In genomic region chr13:64373695-64374094, GRCm38 (mm10) we compare ENCODE assay signal across 11 mouse cellular contexts. TPM values are rescaled to one million over a fixed set of nuclear protein-coding genes. Genes with fewer than 3 reads are reported as not detected.
DNase-seq lines count a peak whose midpoint lies in the region; ATAC-seq and TF ChIP-seq lines count a peak whose summit lies in the region.
"Had no signal": no experiment of that assay in that cellular context is flagged by ENCODE, and none has a peak within 500 bp of the region (broad histone marks: within the 10 kb centered on the region; RNA-seq: fewer than 3 reads in every experiment).

No protein-coding gene starts in this region.

- peak; percentile 42 for DNase-seq in kidney, adult 2 months
- no peak for DNase-seq in kidney, adult 9 months
- DNase-seq in right cerebral cortex, postnatal 10 days (ENCODE audit: low spot score in 2 of 2): peak; percentile 52 to 56
- DNase-seq in right cerebral cortex, postnatal 25 days: no peak
- DNase-seq in skeletal muscle tissue, adult 2 months (ENCODE audit: low read depth, low spot score): peak; percentile 59
- DNase-seq in hindbrain, postnatal 0 days (ENCODE audit: low spot score): no peak
- DNase-seq: forebrain, postnatal 0 days; thymus, adult 2 months had no signal

- TF ChIP-seq POLR2A in kidney, adult 2 months (IDR thresholded peaks at IDR 0.05; ENCODE audit: low read depth, low read length): no peak

- no peak for ATAC-seq in heart, embryonic 14.5 days (ENCODE audit: insufficient number of reproducible peaks, insufficient read depth, low FRiP score, low read depth)
- no peak for ATAC-seq in erythroblast, adult 5-6 weeks (replicated peaks; ENCODE audit: low FRiP score, poor library complexity, severe bottlenecking)
- no peak for ATAC-seq in hindbrain, postnatal 0 days
- ATAC-seq: forebrain, postnatal 0 days had no signal

- TF ChIP-seq CTCF in kidney, adult 2 months (conservative IDR thresholded peaks at IDR 0.05; ENCODE audit: insufficient read depth, insufficient read length, low read depth, low read length): no peak
- TF ChIP-seq CTCF in hindbrain, postnatal 0 days (IDR thresholded peaks at IDR 0.05; ENCODE audit: low read depth): no peak

- no peak overlapping the region for H3K27ac ChIP-seq in kidney, adult 2 months (ENCODE audit: insufficient read depth, low read depth, low read length)
- H3K27ac ChIP-seq in heart, embryonic 14.5 days (replicated peaks in 1 of 2; ENCODE audit: control insufficient read depth in 1 of 2, insufficient read depth in 1 of 2, low read depth in 2 of 2, low read length in 2 of 2): peak overlapping the region; percentile 5 to 31; a peak in 1 of 4 replicates
- H3K27ac ChIP-seq in hindbrain, postnatal 0 days: no peak overlapping the region

- H3K4me1 ChIP-seq in kidney, adult 2 months (ENCODE audit: control insufficient read depth, insufficient read depth, low read length): peaks cover 5% of the 10 kb centered on the region; the same call in 1 of the 2 replicates
- H3K4me1 ChIP-seq in heart, embryonic 14.5 days (ENCODE audit: control insufficient read depth in 2 of 2, insufficient read depth in 2 of 2, low read length in 2 of 2): peaks cover 4 to 14% of the 10 kb centered on the region in 2 experiments; a peak in 3 of 4 replicates
- no peaks in the 10 kb centered on the region; the same call in 1 of the 2 replicates for H3K4me1 ChIP-seq in hindbrain, postnatal 0 days (ENCODE audit: insufficient read depth, low read length)

- no peaks in the 10 kb centered on the region for H3K36me3 ChIP-seq in kidney, adult 2 months (ENCODE audit: control insufficient read depth, insufficient read depth, low read length)
- H3K36me3 ChIP-seq in heart, embryonic 14.5 days (ENCODE audit: control insufficient read depth, insufficient read depth, low read length): peaks cover 2% of the 10 kb centered on the region; the same call in 1 of the 2 replicates
- H3K36me3 ChIP-seq in hindbrain, postnatal 0 days (ENCODE audit: insufficient read depth, low read length): no peaks in the 10 kb centered on the region

- H3K9me3 ChIP-seq in heart, embryonic 14.5 days (ENCODE audit: control insufficient read depth, low read length): no peaks in the 10 kb centered on the region
- H3K9me3 ChIP-seq in hindbrain, postnatal 0 days (ENCODE audit: low read length): no peaks in the 10 kb centered on the region
- H3K9me3 ChIP-seq: megakaryocyte, embryonic 14.5 days had no signal

- no peak overlapping the region for H3K9ac ChIP-seq in heart, embryonic 14.5 days (ENCODE audit: low read length)
- H3K9ac ChIP-seq in hindbrain, postnatal 0 days (replicated peaks; ENCODE audit: low read length): no peak overlapping the region
- H3K9ac ChIP-seq: forebrain, postnatal 0 days had no signal

- H3K27me3 ChIP-seq in kidney, adult 2 months (replicated peaks; ENCODE audit: control insufficient read depth, insufficient read depth, low read length): no peaks in the 10 kb centered on the region
- no peaks in the 10 kb centered on the region for H3K27me3 ChIP-seq in heart, embryonic 14.5 days (ENCODE audit: control insufficient read depth, insufficient read depth, low read length)
- no peaks in the 10 kb centered on the region for H3K27me3 ChIP-seq in hindbrain, postnatal 0 days (ENCODE audit: insufficient read depth, low read length)

- H3K4me2 ChIP-seq in heart, embryonic 14.5 days (ENCODE audit: low read length): no peak overlapping the region
- no peak overlapping the region for H3K4me2 ChIP-seq in hindbrain, postnatal 0 days (ENCODE audit: low read depth, low read length)

- WGBS in kidney, adult 2 months: 13% methylated on average over 1 of the region's 1 CpGs
- 8% methylated on average over 1 of the region's 1 CpGs for WGBS in heart, embryonic 14.5 days
- WGBS in hindbrain, postnatal 0 days: 29% methylated on average over 1 of the region's 1 CpGs

- no peak overlapping the region for H3K4me3 ChIP-seq in kidney, adult 2 months (ENCODE audit: insufficient read depth, low read depth, low read length)
- H3K4me3 ChIP-seq in heart, embryonic 14.5 days (ENCODE audit: control insufficient read depth in 1 of 2, insufficient read depth in 1 of 2, low read depth in 1 of 2, low read length in 2 of 2): no peak overlapping the region
- H3K4me3 ChIP-seq in hindbrain, postnatal 0 days (ENCODE audit: low read length): no peak overlapping the region
- H3K4me3 ChIP-seq: megakaryocyte, embryonic 14.5 days had no signal

RNA-seq across cellular contexts. Expression of gene Ctsl, which starts 3.0 kb away (rescaled TPM):
- 344 and 370 TPM in 2 replicates for polyA plus RNA-seq in kidney, adult 2 months (2012; rRNA removed)
- 284 and 288 TPM in 2 replicates for polyA plus RNA-seq in heart, embryonic 14.5 days (2014; fragmentation: Nextera tagmentation; extraction: Ambion mirVana)
- 12.5 and 19.9 TPM in 2 replicates for total RNA-seq in erythroblast, adult 5-6 weeks (2015; ENCODE audit: low replicate concordance)
- 4.5 and 17.6 TPM in 2 replicates for total RNA-seq in erythroblast, adult 5-6 weeks (2017; ENCODE audit: low replicate concordance)
- total RNA-seq in hindbrain, postnatal 0 days (2014; rRNA removed): 103 and 116 TPM in 2 replicates
- polyA plus RNA-seq in hindbrain, postnatal 0 days (2015; fragmentation: Nextera tagmentation; extraction: Ambion mirVana): 203 and 219 TPM in 2 replicates

RNA-seq across cellular contexts. Expression of gene Cdk20, which starts 58.4 kb away (rescaled TPM):
- polyA plus RNA-seq in kidney, adult 2 months (2012; rRNA removed): 10.4 and 12.7 TPM in 2 replicates
- polyA plus RNA-seq in heart, embryonic 14.5 days (2014; fragmentation: Nextera tagmentation; extraction: Ambion mirVana): 4.4 and 6.2 TPM in 2 replicates
- 0.63 TPM in 1 of 2 replicates, not detected in the other for total RNA-seq in erythroblast, adult 5-6 weeks (2015; ENCODE audit: low replicate concordance)
- total RNA-seq in erythroblast, adult 5-6 weeks (2017; ENCODE audit: low replicate concordance): 0.51 TPM in 1 of 2 replicates, not detected in the other
- total RNA-seq in hindbrain, postnatal 0 days (2014; rRNA removed): 31.2 and 32.6 TPM in 2 replicates
- polyA plus RNA-seq in hindbrain, postnatal 0 days (2015; fragmentation: Nextera tagmentation; extraction: Ambion mirVana): 19.2 TPM in 2 replicates

Comparison
In these comparisons a context has a peak if more than half of its experiments do, and no peak if none do; other contexts are left out.
1. DNase-seq: peak in kidney, adult 2 months (single experiment), right cerebral cortex, postnatal 10 days (2 of 2) and skeletal muscle tissue, adult 2 months (single experiment); none in kidney, adult 9 months (single experiment), right cerebral cortex, postnatal 25 days (single experiment) and hindbrain, postnatal 0 days (single experiment).
2. H3K27ac ChIP-seq: peak in heart, embryonic 14.5 days (2 of 2); none in kidney, adult 2 months (single experiment) and hindbrain, postnatal 0 days (single experiment).